Mouse (Mus musculus) layer of hippocampus, adult 11-12 months (tissue): Measurements from ENCODE around the gene Oas1e.

ENCODE experiments used
- DNase-seq: peaks from one replicate; pipeline ENCODE4 v3.0.0; 2022; ENCODE audit warnings: low spot score

The Oas1e gene

DNA sequence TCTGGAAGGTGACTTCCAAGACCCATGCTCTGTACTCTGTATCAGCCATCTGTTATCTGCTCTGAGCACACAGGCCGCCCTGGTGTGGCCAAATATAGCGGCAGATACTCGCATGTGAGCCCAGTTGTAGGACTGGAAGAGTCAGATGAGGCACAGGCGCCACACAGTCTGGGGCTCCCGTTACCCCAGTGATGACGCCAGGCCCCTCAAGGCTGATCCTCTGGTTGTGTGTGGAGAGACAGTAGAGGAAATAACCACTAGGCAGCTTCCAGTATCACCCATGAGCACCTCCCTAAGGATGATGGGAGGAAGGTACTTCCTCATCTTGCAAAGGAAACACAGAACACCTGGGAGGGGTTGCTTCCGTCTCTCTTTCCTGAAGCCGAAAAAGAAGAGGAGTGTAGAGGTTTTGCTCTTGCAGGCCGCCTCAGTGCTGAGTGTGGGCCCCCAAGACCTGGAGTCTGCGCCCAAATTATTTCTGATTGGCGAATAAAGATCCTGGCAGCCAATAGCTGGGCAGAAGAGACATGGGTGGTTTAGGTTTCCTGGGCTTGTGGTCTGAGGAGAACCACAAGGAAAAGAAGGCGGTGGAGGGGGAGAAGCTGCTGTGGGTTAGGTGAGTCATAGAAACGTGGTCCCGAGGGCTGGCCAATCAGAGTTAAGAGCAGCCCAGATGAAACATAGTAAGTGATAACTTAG lies 19.9 kb downstream of the Oas1e start:
- DNase-seq = no peak

DNA sequence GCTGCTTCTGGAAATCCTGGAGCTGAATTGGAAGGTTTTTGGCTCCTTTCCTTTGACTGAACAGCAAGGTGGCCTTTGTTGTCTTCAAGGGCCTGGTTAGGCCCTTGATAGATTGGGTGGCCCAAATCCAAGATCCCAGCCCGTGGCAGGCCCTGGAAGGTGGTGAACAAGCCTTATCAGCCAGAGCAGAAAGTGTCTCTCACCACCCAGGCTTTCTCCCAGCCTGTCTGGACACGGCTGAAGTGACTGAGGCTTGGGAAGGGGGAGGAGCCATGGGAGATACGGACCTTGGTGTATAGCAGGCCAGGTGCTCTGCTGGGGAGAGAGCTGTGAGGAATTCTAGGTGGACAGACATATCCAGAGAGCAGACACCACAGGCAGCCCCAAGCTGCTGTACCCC lies 25.9 kb downstream of the Oas1e start:
- DNase-seq = no peak

DNA sequence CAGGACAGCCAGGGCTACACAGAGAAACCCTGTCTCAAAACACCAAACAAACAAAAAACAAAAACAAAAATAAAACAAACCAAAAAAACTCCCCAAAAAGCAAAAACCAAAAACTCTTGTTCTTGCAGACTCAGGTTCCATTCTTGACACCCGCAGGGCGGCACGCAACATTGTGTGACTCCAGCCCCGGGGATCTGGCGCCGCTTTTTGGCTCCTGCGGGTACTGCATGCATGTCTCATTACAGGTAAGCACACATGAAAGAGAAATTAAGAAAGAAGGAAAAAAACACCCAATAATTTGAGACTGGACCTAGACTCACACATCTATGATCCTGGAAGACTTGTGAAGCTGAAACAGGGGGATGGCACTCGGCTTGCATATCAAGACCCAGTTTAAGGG lies 30.3 kb downstream of the Oas1e start:
- no peak for DNase-seq

DNA sequence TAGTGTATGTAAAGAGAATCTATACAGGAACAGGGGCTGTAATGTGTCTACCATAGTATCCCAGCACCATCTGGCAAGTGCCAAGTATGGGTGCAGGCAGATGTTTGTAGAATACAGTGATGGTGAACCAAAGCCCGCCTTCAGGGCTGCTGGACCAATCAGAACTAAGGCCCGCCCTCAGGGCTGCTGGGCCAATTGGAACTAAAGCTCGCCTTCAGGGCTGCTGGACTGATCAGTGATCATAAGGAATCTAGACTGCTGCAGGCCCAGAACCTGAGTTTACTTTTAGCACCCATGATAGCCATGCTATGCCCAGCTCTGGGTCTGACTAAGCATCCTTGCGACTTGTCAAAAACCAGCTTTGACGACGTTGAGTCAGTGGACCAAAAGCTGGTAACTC lies 33.4 kb downstream of the Oas1e start:
- no peak for DNase-seq

DNA sequence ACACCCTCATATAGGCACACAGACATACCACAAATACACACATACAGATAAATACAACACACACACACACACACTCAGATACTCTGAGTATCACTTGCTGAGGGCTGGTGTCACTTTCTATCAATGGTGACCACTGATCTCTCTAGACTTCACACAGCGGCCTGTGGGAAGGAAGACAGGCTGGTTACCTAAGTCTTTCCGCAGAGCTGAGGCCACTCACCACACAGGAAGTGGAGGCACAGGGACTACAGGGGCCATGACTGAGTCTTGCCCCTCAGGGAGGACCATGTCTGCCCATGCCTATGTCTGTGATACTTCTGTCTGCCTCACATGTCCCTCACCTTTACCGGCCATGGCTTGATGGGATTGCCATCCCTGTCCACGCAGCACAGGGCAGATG lies 41.1 kb downstream of the Oas1e start:
- no peak for DNase-seq

DNA sequence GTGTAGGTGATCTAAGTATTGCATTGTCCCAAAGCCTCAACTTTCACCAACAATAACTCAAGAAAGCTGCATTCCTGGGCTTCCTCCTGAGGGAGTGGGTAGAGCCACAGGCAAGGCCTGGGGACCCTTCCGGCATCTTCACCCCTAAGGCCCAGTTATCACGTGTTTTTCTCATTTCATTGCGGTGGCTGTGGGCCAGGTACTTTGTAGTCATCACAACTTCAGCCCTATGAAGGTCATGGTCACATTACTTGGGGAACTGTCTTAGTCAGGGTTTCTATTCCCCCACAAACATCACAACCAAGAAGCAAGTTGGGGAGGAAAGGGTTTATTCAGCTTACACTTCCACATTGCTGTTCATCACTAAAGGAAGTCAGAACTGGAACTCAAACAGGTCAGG lies 42.5 kb downstream of the Oas1e start:
- no peak for DNase-seq

DNA sequence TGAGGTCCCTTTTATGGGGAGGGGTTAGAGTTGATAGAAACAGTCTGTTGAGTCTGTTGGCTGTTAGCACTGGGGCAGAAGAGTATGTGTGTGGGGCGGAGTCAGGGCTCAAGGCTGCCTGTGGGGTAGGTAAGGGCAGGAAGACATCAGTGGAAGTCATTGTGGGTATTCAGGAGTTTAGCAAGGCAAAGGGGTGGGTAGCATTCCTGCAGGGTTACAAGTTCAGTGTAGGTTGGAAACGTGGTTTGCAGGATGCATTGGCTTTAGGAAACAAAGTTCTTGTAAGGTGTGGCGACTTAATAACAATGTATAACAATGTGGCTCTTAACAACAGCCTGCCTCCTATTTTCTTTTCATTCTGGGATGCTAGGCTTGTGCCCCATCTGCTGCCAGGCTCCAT lies 44.1 kb downstream of the Oas1e start:
- no peak for DNase-seq

DNA sequence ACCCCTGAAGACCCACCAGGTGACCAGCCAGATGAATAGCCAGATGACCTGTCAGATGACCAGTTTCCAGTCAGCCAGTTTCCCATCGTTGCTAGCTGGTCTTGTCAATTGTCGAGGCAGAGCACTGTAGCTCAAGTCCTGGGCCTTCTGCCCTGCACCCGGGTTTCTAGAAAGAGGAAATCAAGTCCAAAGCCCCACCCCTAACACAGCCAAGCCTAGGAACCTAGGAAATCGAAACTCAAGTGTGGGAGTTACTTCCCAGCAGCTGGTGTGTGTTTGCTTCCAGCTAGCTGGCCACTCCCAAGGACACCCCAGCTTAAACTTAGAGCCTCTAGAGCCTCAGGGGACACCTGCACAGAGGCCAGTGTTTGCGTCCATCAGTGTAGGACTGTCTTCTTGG lies 45.6 kb downstream of the Oas1e start, which contains the start of gene Oas2:
TSS of gene Oas2 (minus strand) at position 166 of the 400 bp plus-strand sequence.
- no peak for DNase-seq

DNA sequence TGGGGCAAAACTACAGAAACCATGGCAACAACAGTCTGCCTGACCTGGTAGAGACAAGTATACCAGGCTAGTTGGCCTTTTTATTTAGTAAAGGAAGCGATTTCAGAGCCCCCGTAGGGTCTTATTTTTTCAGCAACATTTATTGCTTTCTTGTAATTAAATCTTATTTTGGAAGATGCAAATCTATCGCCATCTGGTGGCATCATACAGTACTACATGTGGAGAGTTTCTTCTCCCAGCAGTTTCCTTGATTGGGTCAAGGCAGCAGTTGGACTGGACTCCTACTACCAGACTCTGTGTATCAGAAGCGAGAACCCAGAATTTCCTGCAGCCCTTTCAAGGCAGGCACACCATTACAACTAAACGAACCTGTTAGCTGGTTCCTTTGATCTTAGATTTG lies 48.9 kb downstream of the Oas1e start:
- peak; percentile 82 for DNase-seq

DNA sequence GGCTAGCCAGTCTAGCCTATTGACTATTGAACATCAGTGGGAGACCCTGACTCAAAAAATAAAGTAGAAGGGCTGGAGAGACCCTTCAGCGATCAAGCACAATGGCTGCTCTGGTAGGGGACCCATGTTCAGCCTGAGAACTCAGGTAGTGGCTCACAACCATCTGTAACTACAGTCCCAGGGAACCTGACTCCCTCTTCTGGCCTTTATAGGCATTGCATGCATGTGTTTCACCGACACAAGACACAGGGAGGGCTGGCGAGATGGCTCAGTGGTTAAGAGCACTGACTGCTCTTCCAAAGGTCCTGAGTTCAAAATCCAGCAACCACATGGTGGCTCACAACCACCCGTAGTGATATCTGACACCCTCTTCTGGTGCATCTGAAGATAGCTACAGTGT lies 53.2 kb downstream of the Oas1e start:
- peak; percentile 15 for DNase-seq
